Comparison of ENCODE assay signal across 9 mouse cellular contexts in genomic region chr15:102398629-102399028, GRCm38 (mm10). TPM values are rescaled to one million over a fixed set of nuclear protein-coding genes. Genes with fewer than 3 reads are reported as not detected.
A peak's percentile ranks its signal among the peaks of the same experiment; 100 is the strongest.
DNase-seq lines count a peak whose midpoint lies in the region; ATAC-seq lines count a peak whose summit lies in the region.
"Had no signal": no experiment of that assay in that cellular context is flagged by ENCODE, and none has a peak within 500 bp of the region (broad histone marks: within the 10 kb centered on the region; RNA-seq: fewer than 3 reads in every experiment).

No protein-coding gene starts in this region.

- no peak for ATAC-seq in limb, embryonic 12.5 days (ENCODE audit: insufficient number of reproducible peaks, insufficient read depth, low FRiP score, low TSS enrichment, low read depth)

- peak overlapping the region; percentile 48; the same call in 1 of the 2 replicates for H3K4me3 ChIP-seq in limb, embryonic 12.5 days (replicated peaks)

- no peak overlapping the region for H3K9ac ChIP-seq in limb, embryonic 12.5 days (replicated peaks)

- peak; percentile 22 for DNase-seq in gastrocnemius, postnatal 10 days
- no peak for DNase-seq in gastrocnemius, postnatal 36 days
- DNase-seq in 3T3-L1 (ENCODE audit: low read depth, low spot score), result peak; percentile 65
- peak; percentile 59 for DNase-seq in adrenal gland, postnatal 25 days
- no peak for DNase-seq in layer of hippocampus, adult 18-20 months (ENCODE audit: low spot score in 2 of 2)
- no peak for DNase-seq in left cerebral cortex, adult 18-20 months (ENCODE audit: low spot score in 2 of 2)
- DNase-seq in cerebellum, adult 8-10 months, result no peak

- intact Hi-C loops in gastrocnemius, postnatal 36 days (cut with DNase I), result no loop called here

- peak overlapping the region; percentile 93 for H3K27ac ChIP-seq in limb, embryonic 12.5 days

- H3K36me3 ChIP-seq in limb, embryonic 12.5 days, result no peaks in the 10 kb centered on the region

- H3K4me1 ChIP-seq in limb, embryonic 12.5 days (replicated peaks), result peaks cover 37% of the 10 kb centered on the region

- H3K4me2 ChIP-seq in limb, embryonic 12.5 days, result peak overlapping the region; percentile 78

- H3K9me3 ChIP-seq in limb, embryonic 12.5 days, result no peaks in the 10 kb centered on the region

- 16% methylated on average over 5 of the region's 5 CpGs for WGBS in limb, embryonic 12.5 days

- H3K27me3 ChIP-seq in limb, embryonic 12.5 days, result no peaks in the 10 kb centered on the region

RNA-seq across cellular contexts. Expression of gene Sp1, which starts 7.3 kb away (rescaled TPM):
- total RNA-seq in gastrocnemius, postnatal 10 days (2021), result 10 to 100 TPM; 32.9 to 43.2 TPM
- total RNA-seq in gastrocnemius, postnatal 36 days (2021), result 10 to 100 TPM; 20.2 to 22.8 TPM
- total RNA-seq in adrenal gland, postnatal 25 days (2021), result 49.9 and 82.8 TPM in 2 replicates
- 11.1 and 12.1 TPM in 2 replicates for polyA plus RNA-seq in limb, embryonic 12.5 days (2016; fragmentation: Nextera tagmentation; extraction: Ambion mirVana)
- total RNA-seq in layer of hippocampus, adult 18-20 months (2021), result 10 to 100 TPM; 25.7 to 26.3 TPM
- total RNA-seq in left cerebral cortex, adult 18-20 months (2021), result 10 to 100 TPM; 23.8 to 32.2 TPM

RNA-seq across cellular contexts. Expression of gene Sp7, which starts 31.6 kb away (rescaled TPM):
- total RNA-seq in gastrocnemius, postnatal 10 days (2021), result 1 to 10 TPM in 1 of 2 experiments, under 1 TPM in 1; 0.14 to 7.4 TPM
- total RNA-seq in gastrocnemius, postnatal 36 days (2021), result not detected
- 0.15 TPM in 1 of 2 replicates, not detected in the other for total RNA-seq in adrenal gland, postnatal 25 days (2021)
- polyA plus RNA-seq in limb, embryonic 12.5 days (2016; fragmentation: Nextera tagmentation; extraction: Ambion mirVana), result 3.1 and 4.3 TPM in 2 replicates
- under 1 TPM; 0.41 to 0.45 TPM for total RNA-seq in layer of hippocampus, adult 18-20 months (2021)
- total RNA-seq in left cerebral cortex, adult 18-20 months (2021), result under 1 TPM; 0.44 to 0.68 TPM
- total RNA-seq: neutrophil, adult 5-6 weeks had no signal

RNA-seq across cellular contexts. Expression of gene Amhr2, which starts 46.5 kb away (rescaled TPM):
- 1 to 10 TPM; 4.1 to 5.8 TPM for total RNA-seq in gastrocnemius, postnatal 10 days (2021)
- total RNA-seq in gastrocnemius, postnatal 36 days (2021), result 1 to 10 TPM; 9.1 to 10.0 TPM
- 1.4 and 1.9 TPM in 2 replicates for total RNA-seq in adrenal gland, postnatal 25 days (2021)
- 0.48 TPM in 1 of 2 replicates, not detected in the other for polyA plus RNA-seq in limb, embryonic 12.5 days (2016; fragmentation: Nextera tagmentation; extraction: Ambion mirVana)
- 1 to 10 TPM; 1.0 to 1.8 TPM for total RNA-seq in layer of hippocampus, adult 18-20 months (2021)
- 1 to 10 TPM; 1.7 to 2.1 TPM for total RNA-seq in left cerebral cortex, adult 18-20 months (2021)

RNA-seq across cellular contexts. Expression of gene Aaas, which starts 48.1 kb away (rescaled TPM):
- 10 to 100 TPM in 1 of 2 experiments, 1 to 10 TPM in 1; 7.8 to 11.1 TPM for total RNA-seq in gastrocnemius, postnatal 10 days (2021)
- total RNA-seq in gastrocnemius, postnatal 36 days (2021), result 1 to 10 TPM; 4.3 to 7.3 TPM
- 14.4 and 24.0 TPM in 2 replicates for total RNA-seq in adrenal gland, postnatal 25 days (2021)
- polyA plus RNA-seq in limb, embryonic 12.5 days (2016; fragmentation: Nextera tagmentation; extraction: Ambion mirVana), result 95.6 and 99.6 TPM in 2 replicates
- 10 to 100 TPM; 19.2 to 23.6 TPM for total RNA-seq in layer of hippocampus, adult 18-20 months (2021)
- 10 to 100 TPM; 15.5 to 18.3 TPM for total RNA-seq in left cerebral cortex, adult 18-20 months (2021)

Comparison
In these comparisons a context has a peak if more than half of its experiments do, and no peak if none do; other contexts are left out.
1. DNase-seq: peak in gastrocnemius, postnatal 10 days (single experiment), 3T3-L1 (single experiment) and adrenal gland, postnatal 25 days (single experiment); none in gastrocnemius, postnatal 36 days (0 of 2), layer of hippocampus, adult 18-20 months (0 of 2), left cerebral cortex, adult 18-20 months (0 of 2) and cerebellum, adult 8-10 months (single experiment).